Mouse (Mus musculus) WW6 (cell line): ENCODE results near the gene Gch1.
"Not testable (repeated sequence)": the region's sequence is repeated elsewhere in the genome, so short reads cannot be mapped to it uniquely, and the experiment has no call there.

Experiments used
- DNase-seq: peaks from one replicate; pipeline ENCODE4 v3.0.0-alpha.2; 2013; ENCODE audit warnings: low read depth, low spot score

The Gch1 gene

DNA sequence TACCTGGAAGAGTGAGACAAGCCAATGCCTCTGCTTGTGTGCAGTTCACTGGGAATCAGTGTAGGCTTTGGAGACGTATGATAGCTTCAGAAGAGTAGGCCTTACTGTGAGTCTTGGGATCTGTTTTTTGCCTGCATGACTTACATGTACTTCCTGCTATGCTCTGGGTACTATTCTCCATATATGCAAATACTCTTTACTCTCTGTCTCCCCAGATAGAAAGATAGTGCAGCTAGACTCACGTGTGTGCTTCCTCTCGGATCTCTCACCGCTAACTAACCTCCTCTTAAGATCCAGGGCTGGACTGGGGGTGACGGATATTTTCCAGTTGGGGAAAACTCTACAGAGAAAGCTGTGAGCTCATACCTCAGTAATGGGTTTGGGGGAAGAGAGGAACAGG lies 23.5 kb downstream of the Gch1 start:
- no peak for DNase-seq

DNA sequence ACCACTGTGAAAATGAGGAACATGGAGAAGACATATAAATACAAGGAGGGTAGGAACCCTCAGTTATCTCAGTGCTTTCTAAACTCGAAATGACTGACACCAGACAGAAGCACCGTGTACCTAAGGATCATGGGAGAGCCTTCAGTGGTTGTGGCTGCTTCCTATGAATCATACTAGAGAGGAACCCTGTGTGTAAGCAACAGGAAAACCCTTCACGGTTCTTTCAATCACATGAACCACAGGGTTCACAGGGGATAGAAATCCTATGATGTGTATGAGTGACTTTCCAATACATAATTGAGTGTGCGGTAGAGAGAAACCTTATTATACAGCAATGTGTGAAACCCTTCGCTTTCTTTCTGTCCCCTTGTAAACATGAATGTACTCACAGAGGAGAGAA lies 24.1 kb downstream of the Gch1 start:
- no peak for DNase-seq

DNA sequence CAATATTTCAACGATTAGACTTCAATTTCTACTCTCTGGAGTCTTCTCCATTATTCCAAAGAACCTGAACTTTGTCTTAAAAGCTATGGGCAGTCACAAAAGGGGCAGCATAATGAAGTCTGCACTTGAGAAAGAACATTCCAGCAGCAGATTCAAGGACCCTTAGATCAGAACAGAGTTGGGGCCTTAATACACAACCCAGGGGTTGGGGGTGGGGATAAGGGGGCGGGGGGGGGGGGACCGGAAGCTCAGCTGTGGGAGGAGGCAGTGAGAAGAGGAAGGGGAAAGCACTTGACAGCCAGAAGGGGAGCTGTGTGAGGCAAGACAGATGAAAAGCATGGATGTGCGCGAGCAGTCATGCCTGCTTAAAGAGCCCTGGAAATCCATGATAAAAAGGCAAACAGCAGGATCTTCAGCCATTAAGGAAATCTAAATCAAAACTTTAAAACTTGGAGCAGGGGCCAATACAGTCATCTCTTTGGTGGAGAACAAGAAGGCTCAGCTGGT lies 27.2 kb downstream of the Gch1 start:
- no peak for DNase-seq

DNA sequence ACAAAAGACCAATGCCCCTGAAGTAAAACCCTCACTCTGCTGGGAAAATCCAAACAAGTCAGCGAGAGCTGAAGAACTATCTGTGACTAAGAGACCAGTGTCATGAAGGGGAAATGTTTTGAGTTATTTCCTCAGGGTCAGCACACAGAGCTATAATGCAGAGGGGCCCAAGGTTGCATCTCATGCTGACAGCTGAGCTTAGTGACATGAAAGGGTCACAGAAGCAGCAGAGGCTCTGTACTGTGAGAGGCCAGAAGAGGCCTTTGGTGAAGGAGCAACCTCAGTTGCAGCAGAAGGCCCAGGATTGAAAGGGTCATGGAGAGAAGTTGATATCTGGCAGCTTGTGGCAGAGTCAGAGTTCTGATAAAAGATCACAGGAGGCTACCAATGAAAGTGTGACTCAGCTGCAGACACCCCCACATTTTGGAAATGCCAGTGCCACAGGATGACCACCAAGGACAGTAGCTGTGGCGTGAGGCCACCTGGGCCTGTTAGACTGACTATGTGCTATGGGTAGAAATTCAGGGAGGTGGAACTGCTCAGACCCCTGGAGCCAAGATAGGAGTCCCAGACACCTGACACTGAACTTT lies 29.1 kb downstream of the Gch1 start:
- no peak for DNase-seq

DNA sequence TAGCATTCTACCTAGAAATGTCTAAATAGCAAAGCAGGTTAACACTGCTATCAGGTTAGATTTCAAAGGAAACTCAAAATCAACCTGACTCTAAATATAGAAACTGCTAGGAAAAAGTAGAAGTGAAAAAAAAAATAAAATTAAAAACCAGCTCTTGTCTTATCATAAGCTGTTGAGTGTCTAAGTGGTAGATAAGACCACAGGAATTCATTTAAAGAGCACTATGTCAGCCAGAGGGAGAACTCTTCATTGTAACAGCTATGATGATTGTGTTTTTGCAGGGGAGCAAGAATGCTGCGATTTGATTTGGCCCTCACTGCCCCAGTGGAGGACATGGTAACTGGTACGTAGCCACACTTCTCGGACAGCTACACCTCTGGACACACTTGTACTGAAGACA lies 34.9 kb downstream of the Gch1 start:
- no peak for DNase-seq

DNA sequence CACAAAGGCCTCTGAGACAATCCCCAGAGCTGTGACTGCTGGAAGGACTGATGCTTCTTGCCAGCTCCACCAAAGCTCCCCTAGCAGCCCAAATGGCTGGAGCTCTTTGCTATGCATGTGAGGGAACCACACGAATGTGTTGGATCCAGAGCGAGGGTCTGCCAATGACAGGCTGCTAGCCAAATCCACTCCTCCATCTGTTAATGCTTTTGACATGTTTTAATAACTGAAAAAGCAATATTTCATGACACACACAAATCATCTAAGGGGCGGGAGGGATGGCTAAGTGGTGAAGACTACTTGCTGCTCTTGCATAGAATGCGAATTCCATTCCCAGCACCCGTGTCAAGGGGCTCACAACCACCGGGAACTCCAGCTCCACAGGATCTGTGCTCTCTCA lies 37.9 kb downstream of the Gch1 start:
- DNase-seq = no peak

DNA sequence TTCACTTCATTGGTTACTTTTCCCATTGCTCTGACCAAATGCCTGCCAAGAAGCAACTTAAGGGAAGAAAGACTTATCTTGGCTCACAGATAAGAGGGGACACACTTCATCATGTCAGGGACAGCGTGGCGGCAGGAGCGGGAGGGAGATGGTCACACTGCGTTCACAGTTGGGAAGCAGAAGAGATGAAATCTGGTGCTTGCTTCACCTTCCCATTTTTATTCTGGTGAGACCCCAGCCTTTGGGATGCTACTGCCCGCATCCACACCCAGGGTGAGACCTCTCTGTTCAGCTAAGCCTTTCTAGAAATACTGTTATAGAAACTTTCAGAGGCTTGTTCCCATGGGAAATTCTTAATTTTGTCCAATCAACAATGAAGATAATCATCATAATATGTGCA lies 44.9 kb downstream of the Gch1 start:
- no peak for DNase-seq

DNA sequence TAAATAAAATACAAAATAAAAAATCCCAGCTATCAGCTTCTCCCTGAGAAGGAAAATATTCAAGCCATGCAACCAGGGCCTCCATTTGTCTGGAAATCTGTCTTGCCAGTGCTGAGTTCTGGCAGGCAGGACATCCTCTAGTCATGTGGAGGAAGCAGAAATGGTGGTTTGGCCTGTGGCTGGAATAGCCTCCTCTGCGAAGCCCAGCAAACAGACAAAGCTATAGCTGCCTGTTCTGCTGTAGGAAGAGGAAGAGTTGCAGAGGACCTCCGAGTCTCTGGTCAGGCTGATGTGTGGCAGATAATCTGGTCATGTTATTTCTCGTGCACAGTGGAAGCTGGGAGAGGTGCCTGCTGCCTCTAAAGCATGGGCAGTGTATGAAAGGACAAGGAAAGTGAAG lies 50.4 kb downstream of the Gch1 start:
- no peak for DNase-seq

DNA sequence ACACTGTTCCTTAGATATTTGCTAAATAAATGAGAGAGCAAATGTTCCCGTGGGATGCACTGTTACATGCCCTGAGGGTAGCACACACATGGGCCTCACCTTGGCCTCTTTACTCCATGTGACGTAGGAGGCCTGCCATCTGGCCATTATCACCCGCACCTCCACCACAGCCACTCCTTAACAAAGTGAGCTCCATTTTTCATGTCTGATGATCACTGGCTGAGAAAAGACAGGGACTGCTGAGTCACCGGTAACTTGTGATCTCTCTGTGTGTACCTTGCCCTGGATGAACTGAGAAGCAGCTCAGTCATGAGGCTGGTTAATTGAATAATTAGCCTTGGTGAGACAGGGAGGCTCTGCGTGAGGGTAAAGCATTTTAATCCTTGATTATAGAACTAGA lies 52.6 kb downstream of the Gch1 start:
- DNase-seq = no peak

DNA sequence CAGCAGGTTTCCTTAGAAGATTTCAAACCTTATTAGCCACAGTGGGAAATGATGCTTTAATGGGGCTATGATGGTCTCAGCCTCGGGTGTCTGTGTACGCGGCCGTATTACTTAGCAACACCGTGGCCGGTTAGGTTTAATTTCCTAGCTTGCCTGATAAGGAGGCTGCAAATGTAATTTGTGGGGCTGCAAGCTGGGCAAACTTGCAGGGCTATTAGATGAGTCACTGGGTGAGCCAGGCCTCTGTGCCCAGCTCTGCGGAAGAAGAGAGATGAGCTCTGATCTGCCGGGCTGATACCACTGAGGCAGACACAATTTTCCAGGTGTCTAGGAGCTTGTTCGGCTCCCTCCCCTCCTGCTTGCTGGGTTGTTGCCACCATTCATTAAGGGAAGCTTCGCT lies 55.3 kb downstream of the Gch1 start:
- DNase-seq = no peak

DNA sequence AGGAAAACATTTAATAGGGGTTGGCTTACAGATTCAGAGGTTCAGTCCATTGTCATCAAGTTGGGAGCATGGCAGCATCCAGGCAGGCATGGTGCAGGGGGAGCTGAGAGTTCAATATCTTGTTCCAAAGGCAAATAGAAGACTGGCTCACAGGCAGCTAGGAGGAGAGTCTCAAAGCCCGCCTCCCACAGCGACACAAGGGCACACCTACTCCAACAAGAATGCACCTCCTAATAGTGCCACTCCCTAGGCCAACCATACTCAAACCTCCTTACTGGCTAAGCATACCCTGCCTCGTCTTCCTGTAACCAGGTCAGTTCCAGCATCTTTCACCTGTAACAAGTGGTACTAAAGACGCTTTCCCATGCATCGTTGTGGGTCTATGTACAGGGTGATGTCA lies 61.2 kb downstream of the Gch1 start:
- DNase-seq = no peak

DNA sequence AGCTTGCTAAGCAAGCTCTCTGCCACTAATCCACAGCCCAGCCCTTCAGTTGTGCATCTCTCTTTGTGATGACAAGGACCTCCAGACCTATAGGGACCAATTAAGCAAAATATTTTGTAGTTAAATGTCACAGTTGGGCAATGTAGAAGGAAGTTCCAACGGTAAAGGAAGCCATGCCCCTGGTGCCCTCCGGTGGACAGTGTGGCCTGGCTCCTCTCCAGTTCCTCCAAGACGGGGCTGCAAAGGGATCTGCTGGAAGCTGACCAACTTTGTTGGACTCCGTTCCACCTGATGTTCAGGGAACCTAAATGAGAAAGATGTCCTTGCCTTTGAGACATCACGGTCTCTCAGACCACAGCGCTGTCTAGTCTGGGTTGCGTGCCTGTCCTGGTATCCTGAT lies 71.7 kb downstream of the Gch1 start:
- DNase-seq = no peak

DNA sequence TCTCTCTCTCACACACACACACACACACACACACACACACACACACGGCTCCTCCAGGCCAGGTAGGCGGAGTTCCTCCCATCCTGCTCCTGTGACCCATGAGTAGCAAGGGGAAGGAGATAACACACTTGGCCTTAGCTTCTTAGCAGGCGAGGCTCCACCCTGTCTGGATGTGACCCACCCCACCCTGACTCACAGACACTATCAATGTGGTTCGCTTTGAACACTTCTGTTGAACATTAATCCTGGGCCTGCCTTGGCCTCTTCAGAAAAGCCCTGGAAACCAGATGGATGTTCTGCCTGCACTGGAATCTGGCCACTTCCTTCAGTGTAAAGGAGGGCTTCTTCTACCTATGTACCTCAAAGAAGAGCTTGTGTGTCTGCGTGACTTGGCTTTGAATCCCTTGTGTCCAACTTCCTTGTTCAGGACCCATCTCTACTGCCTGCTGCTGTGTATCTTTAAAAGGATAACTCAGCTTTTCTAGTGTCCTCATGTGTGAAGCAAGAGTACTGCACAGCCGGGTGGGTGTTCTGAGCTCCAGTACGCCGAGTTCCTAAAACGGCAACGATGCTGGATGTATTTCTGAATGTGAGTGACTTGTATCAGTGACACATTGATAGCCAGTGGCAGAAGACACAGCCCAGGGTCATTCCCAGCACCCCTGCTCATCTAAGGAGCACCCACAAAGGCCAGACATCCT lies 73.0 kb downstream of the Gch1 start:
- DNase-seq = no peak

DNA sequence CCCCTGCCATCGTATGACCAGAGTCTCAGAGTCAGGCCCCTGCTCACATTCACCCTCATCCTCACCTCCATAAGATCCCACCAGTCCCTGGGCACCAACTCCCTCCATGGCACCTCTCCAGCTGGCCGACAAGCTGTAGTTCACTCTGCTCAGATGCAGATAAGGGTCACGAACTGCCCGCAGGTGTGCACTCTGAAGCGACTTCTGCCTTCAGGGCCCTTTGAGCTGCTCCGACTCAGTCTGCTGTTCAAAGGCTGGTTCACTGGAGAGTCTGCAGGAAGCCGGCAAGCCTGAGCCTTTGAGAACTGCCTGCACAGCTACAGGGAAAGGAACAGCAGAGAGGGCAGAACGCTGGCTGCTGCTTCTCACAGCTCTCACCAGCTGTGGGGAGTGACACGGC lies 74.1 kb downstream of the Gch1 start:
- DNase-seq = no peak

DNA sequence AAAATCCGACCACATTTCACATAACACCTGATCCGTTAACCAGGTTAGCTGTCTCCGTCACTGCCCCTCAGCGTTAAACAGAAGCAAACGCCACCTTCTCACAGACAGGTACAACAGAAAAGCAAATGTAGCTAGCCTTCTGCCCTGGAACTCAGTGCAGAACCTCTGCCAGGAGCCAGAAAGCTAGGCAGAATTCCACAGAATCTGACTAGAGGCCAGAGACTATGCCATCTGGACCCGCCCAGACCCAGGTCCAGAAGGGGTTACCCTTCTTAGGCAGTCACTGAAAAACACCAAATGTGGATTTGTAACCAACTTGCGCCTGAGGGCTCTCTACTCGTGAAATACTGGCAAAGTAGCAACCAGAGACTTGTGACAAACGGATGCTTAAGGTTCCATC lies 77.9 kb downstream of the Gch1 start:
- no peak for DNase-seq

DNA sequence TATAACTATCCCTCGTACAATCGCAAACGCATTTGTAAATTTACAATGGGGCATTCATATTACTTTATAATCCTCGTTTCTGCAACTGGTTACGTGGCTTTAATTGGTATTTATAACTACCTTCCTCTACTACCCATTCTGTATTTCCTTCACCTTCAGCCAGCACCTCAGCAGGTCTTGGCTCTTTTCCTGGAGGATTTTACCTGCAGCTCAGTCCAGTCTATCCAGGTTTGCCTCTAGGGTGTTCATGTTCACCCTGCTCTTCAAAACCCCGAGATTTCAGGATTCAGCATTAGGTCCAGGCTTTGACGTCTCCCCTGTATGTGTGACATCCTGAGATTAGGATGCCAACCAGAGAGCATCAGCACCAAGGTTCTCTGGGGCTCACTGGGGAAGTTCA lies 78.8 kb downstream of the Gch1 start:
- DNase-seq = not testable (repeated sequence)

DNA sequence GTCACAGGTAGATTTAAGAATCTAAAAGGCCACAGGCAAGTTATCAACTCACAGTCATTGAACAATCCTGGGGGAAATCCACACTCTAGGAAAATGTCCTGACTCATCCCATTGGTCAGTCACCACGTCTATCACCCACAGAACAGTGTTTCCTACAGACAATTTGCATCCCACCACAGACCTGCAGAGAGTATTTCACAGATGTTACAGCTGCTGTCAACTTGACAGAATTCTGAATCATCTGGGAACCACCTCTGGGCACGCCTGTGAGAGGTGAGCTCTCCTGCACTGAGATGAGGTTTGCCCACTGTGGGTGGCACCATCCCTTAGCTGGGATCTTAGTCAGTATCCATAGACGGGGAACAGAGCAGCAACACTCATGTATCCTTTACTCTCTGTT lies 81.8 kb downstream of the Gch1 start:
- no peak for DNase-seq

DNA sequence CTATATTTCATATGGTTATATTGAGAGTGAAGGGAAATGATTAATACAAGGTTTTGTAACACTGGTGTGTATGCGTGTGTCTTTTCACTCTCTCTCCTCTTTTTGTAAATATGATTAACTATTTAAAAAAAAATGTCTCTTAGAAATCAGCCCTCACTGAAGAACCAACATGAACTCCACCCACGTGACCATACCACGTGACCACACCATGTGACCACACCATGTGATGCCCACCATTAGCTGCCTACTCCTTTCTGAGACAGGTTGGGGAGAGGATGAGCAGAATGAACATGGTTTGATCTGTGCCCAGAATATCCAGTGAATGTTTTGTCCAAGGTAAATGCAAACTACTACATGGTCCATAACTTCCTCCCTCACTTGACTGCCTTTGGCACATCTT lies 83.5 kb downstream of the Gch1 start:
- no peak for DNase-seq

DNA sequence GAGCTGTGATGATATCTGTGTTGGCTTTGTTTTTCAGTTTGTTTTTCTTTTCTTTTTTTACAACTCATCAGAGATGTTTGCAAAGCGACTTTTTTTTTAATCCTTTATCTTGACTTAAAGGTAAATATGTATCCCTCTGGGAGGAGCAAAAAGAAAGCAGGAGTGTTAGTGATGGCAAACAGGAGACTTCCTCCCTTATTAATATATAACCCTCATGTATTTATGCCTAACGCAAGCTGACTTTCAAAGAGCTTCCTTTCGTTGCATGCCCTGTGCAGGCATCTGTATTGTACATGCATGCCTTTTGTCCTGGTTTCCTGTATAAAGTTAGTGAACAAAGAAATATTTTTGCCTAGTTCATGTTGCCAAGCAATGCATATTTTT lies 84.0 kb downstream of the Gch1 start:
- no peak for DNase-seq

DNA sequence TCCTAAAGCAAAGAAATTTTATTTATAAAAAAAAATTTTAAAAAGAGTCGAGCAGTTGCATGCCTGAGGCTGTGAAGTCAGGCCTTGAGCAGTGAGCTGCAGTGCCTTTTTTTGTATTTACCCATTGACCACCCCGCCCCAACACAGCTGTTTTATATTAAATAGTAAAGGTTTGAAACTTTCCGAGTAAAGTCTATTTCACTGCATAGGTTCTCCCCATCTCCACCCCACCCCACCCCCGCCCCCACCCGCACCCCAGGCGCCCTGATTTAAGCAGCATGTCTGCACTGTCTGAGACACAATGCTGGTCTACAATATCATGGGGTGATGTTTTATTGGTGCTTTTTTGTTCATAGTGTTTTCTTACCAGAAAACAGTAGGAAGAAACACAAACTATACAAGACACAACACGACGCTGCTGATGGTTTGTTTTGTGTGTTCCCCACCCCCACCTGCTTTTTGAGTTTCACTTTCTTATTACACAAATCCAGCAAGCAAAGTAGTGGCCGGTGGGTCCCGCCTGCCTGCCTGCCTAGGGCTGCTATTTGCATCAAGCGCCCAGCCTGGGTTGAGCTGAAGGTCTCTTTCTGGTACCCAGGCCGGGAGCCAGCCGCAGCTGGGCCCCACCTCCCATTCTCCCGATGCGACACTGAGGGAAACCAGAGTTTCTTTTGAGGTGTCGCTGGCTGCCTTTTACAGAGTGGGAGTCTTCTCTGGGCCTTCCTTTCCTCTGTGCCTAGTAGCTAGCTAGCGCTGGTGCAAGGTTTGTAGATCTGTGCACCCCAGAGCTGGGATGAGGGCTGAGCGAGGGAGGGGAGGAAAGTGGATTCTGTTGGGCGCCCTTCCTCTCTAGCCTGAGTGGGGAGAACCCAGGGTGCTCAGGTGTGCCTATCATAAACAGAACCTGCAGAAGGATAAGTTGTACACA lies 84.7 kb downstream of the Gch1 start:
- no peak for DNase-seq
